Mouse (Mus musculus) MEL (cell line): ENCODE results near the gene Trim2. TPM values are rescaled to one million over a fixed set of nuclear protein-coding genes. Genes with fewer than 3 reads are reported as not detected.

Experiments used
- DNase-seq: peaks from one replicate; pipeline ENCODE4 v3.0.0; 2011; ENCODE audit warnings: low read depth, low spot score
- H3K27ac ChIP-seq: 2 replicates; pipeline ENCODE4 v1.5.1; 2012; ENCODE audit warnings: low read depth, mild to moderate bottlenecking, control low read depth, low read length, moderate library complexity; ENCODE audit not compliant: control insufficient read depth
- H3K27me3 ChIP-seq, 2 experiments: fragments of 150-350 bp in 1 of 2; sonication (generic) in 1 of 2; 2 replicates each; pipeline ENCODE4 v1.6.1; 2012; ENCODE audit warnings: low read length in 2 of 2, mild to moderate bottlenecking in 2 of 2, improper control_type of control experiment in 1 of 2, moderate library complexity in 1 of 2; ENCODE audit not compliant: insufficient read depth in 2 of 2, control insufficient read depth in 1 of 2
- H3K36me3 ChIP-seq, 2 experiments: 2 replicates each; pipeline ENCODE4 v1.6.1; 2012 to 2014; ENCODE audit warnings: low read length in 2 of 2, improper control_type of control experiment in 1 of 2, inconsistent platforms in 1 of 2, mild to moderate bottlenecking in 1 of 2; ENCODE audit not compliant: insufficient read depth in 2 of 2, control insufficient read depth in 1 of 2
- H3K4me1 ChIP-seq, 2 experiments: fragments of 150-350 bp in 1 of 2; sonication (generic) in 1 of 2; 2 replicates each; pipeline ENCODE4 v1.6.1; 2012; ENCODE audit warnings: low read length in 2 of 2, improper control_type of control experiment in 1 of 2, mild to moderate bottlenecking in 1 of 2; ENCODE audit not compliant: insufficient read depth in 2 of 2, control insufficient read depth in 1 of 2
- H3K4me3 ChIP-seq, 2 experiments: fragments of 150-350 bp in 1 of 2; sonication (generic) in 1 of 2; 2 replicates each; pipeline ENCODE4 v1.5.1; 2012; ENCODE audit warnings: low read depth in 2 of 2, low read length in 2 of 2, mild to moderate bottlenecking in 2 of 2, moderate library complexity in 2 of 2, control low read depth in 1 of 2, improper control_type of control experiment in 1 of 2; ENCODE audit not compliant: control insufficient read depth in 1 of 2, insufficient read depth in 1 of 2
- H3K79me2 ChIP-seq: 2 replicates; pipeline ENCODE4 v1.6.1; 2012; ENCODE audit warnings: mild to moderate bottlenecking, low read length, moderate library complexity; ENCODE audit not compliant: control insufficient read depth, poor library complexity, insufficient read depth
- H3K9ac ChIP-seq: 2 replicates; pipeline ENCODE4 v1.6.1; 2012; ENCODE audit warnings: low read depth, mild to moderate bottlenecking, control low read depth, low read length, moderate library complexity; ENCODE audit not compliant: control insufficient read depth, poor library complexity, severe bottlenecking
- H3K9me3 ChIP-seq: fragments of 150-350 bp; sonication (generic); replicated peaks from 2 replicates; pipeline ENCODE4 v1.6.1; 2012; ENCODE audit warnings: mild to moderate bottlenecking, low read length, improper control_type of control experiment, moderate library complexity; ENCODE audit not compliant: insufficient read depth
- CHD2 ChIP-seq: IDR thresholded peaks from 2 replicates; pipeline ENCODE4 v1.6.1; 2011; ENCODE audit warnings: low read length, improper control_type of control experiment
- CTCF ChIP-seq, 3 experiments: IDR thresholded peaks in 2 of 3; conservative IDR thresholded peaks in 1 of 3; 2 replicates each; pipeline ENCODE4 v1.5.1; 2011 to 2012; ENCODE audit warnings: low read length in 3 of 3, low read depth in 2 of 3, mild to moderate bottlenecking in 2 of 3, improper control_type of control experiment in 1 of 3, inconsistent platforms in 1 of 3, mixed read lengths in 1 of 3, moderate library complexity in 1 of 3; ENCODE audit not compliant: control insufficient read depth in 1 of 3, insufficient read depth in 1 of 3, poor library complexity in 1 of 3, severe bottlenecking in 1 of 3
- GATA1 ChIP-seq: IDR thresholded peaks from 2 replicates; pipeline ENCODE4 v1.6.1; 2011; ENCODE audit warnings: low read depth, low read length, improper control_type of control experiment
- HCFC1 ChIP-seq: IDR thresholded peaks from 2 replicates; pipeline ENCODE4 v1.6.1; 2012; ENCODE audit warnings: low read depth, mild to moderate bottlenecking, inconsistent platforms, low read length, improper control_type of control experiment, moderate library complexity
- JUND ChIP-seq: IDR thresholded peaks from 2 replicates; pipeline ENCODE4 v1.6.1; 2011; ENCODE audit warnings: low read depth, mild to moderate bottlenecking, improper control_type of control experiment, low read length
- MAFK ChIP-seq: IDR thresholded peaks from 2 replicates; pipeline ENCODE4 v1.6.1; 2011; ENCODE audit warnings: low read depth, mild to moderate bottlenecking, low read length, improper control_type of control experiment, borderline replicate concordance
- MAX ChIP-seq: IDR thresholded peaks from 2 replicates; pipeline ENCODE4 v1.6.1; 2011; ENCODE audit warnings: low read length, improper control_type of control experiment
- MXI1 ChIP-seq: IDR thresholded peaks from 2 replicates; pipeline ENCODE4 v1.6.1; 2011; ENCODE audit warnings: mild to moderate bottlenecking, low read depth, low read length, improper control_type of control experiment
- MYB ChIP-seq: IDR thresholded peaks from 2 replicates; pipeline ENCODE4 v1.6.1; 2011; ENCODE audit warnings: mild to moderate bottlenecking, low read depth, low read length, improper control_type of control experiment
- NELFE ChIP-seq: IDR thresholded peaks from 2 replicates; pipeline ENCODE4 v1.6.1; 2011; ENCODE audit warnings: low read depth, low read length, improper control_type of control experiment
- NRF1 ChIP-seq: IDR thresholded peaks from 2 replicates; pipeline ENCODE4 v1.6.1; 2014; ENCODE audit warnings: low read depth, mild to moderate bottlenecking, inconsistent platforms, low read length, improper control_type of control experiment, moderate library complexity; ENCODE audit not compliant: poor library complexity, insufficient read depth, severe bottlenecking
- POLR2A ChIP-seq, 2 experiments: IDR thresholded peaks; 2 replicates each; pipeline ENCODE4 v1.6.1; 2011 to 2012; ENCODE audit warnings: low read length in 2 of 2, mild to moderate bottlenecking in 2 of 2, control low read depth in 1 of 2, improper control_type of control experiment in 1 of 2, low read depth in 1 of 2, moderate library complexity in 1 of 2; ENCODE audit not compliant: control insufficient read depth in 1 of 2, insufficient read depth in 1 of 2, poor library complexity in 1 of 2
- POLR2AphosphoS5 ChIP-seq: IDR thresholded peaks from 2 replicates; pipeline ENCODE4 v1.6.1; 2012; ENCODE audit warnings: low read depth, borderline replicate concordance, mild to moderate bottlenecking, inconsistent platforms, low read length, moderate library complexity, mixed read lengths
- RAD21 ChIP-seq: IDR thresholded peaks from 2 replicates; pipeline ENCODE4 v1.6.1; 2011; ENCODE audit warnings: mild to moderate bottlenecking, low read depth, low read length, improper control_type of control experiment
- RCOR1 ChIP-seq: IDR thresholded peaks from 2 replicates; pipeline ENCODE4 v1.6.1; 2012; ENCODE audit warnings: low read depth, mild to moderate bottlenecking, inconsistent platforms, low read length, improper control_type of control experiment
- SMC3 ChIP-seq: IDR thresholded peaks from 2 replicates; pipeline ENCODE4 v1.6.1; 2011; ENCODE audit warnings: low read depth, low read length, improper control_type of control experiment
- TCF12 ChIP-seq: IDR thresholded peaks from 2 replicates; pipeline ENCODE4 v1.6.1; 2014; ENCODE audit warnings: low read depth, mild to moderate bottlenecking, inconsistent platforms, low read length, improper control_type of control experiment, moderate library complexity
- USF2 ChIP-seq, 2 experiments: IDR thresholded peaks; 2 replicates each; pipeline ENCODE4 v1.6.1; 2011 to 2012; ENCODE audit warnings: improper control_type of control experiment in 2 of 2, low read length in 2 of 2, borderline replicate concordance in 1 of 2, inconsistent platforms in 1 of 2, low read depth in 1 of 2, mild to moderate bottlenecking in 1 of 2; ENCODE audit not compliant: insufficient read depth in 1 of 2
- ZMIZ1 ChIP-seq: IDR thresholded peaks from 2 replicates; pipeline ENCODE4 v1.6.1; 2012; ENCODE audit warnings: low read depth, mild to moderate bottlenecking, inconsistent platforms, low read length, improper control_type of control experiment, moderate library complexity
- polyA plus RNA-seq, 2 experiments: library from polyadenylated mRNA; stranded (reverse) in 1 of 2; unstranded in 1 of 2; fragments of >175 nt in 1 of 2; fragments of >200 nt in 1 of 2; gene quantifications; 2 replicates each; pipeline versions ENCODE4 v1.2.1 to v1.2.4; 2012; ENCODE audit warnings: low replicate concordance in 2 of 2, low read depth in 1 of 2; ENCODE audit not compliant: insufficient read length in 2 of 2, insufficient read depth in 1 of 2, missing spikeins in 1 of 2
- total RNA-seq: library from RNA; depleted of rRNA; stranded (reverse); fragments of 300-350 nt; gene quantifications from 2 replicates; pipeline ENCODE4 v1.2.3, GENCODE M21; 2012; rRNA removed

The Trim2 gene
- total and polyA plus RNA-seq, 3 experiments: 1.7 to 4.4 TPM; not detected in 1

DNA sequence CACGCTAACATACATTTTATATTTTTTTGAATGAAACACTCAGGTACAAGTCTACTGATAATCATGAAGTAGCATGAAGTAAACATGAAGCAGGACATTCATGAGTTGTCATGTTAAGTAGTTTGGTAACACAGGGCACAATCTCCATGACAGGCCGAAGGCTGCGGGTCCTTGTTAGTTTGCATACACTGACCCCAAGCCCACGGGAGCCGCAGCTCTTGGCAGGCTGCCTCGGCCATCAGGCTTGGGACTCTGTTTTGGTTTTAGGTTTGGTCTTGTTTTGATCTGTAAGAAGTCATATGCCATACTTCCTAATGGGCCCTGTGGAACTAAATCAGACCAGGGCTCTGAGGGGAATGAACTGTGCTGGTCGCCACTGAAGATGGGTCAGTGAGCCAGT lies 188.0 kb downstream of the Trim2 start:
- H3K4me3 ChIP-seq: no peak overlapping the region
- TF ChIP-seq MAFK (no peak), TCF12 (no peak), RCOR1 (no peak), GATA1 (no peak), HCFC1 (no peak)
- no peaks in the 10 kb centered on the region for H3K9me3 ChIP-seq
- no peaks in the 10 kb centered on the region for H3K4me1 ChIP-seq
- H3K27me3 ChIP-seq: no peaks in the 10 kb centered on the region
- H3K9ac ChIP-seq: no peak overlapping the region
- H3K79me2 ChIP-seq: no peaks in the 10 kb centered on the region
- DNase-seq: no peak
- H3K27ac ChIP-seq: no peak overlapping the region
- H3K36me3 ChIP-seq: no peaks in the 10 kb centered on the region

DNA sequence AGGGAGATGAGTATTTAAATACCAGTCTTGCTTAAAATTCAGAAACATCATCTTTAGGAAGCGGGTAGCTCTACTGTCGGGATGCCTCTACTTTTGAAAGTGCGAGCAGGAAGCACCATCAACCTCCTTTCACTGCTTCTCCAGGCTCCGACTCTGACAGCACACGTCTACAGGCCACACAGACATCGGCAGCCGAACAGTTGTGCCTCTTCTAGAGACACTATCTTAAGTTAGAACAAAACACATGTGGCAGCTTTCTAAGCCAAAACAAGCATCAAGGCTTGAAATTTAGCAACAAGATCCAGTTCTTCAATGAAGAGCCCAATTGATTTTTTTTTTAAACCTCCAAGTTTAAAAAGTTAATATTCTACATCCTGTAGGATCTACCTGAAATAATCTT lies 188.5 kb downstream of the Trim2 start:
- Histone ChIP-seq H3K9me3 (no peaks in the 10 kb centered on the region), H3K27ac (no peak overlapping the region), H3K36me3 (no peaks in the 10 kb centered on the region), H3K4me3 (no peak overlapping the region), H3K27me3 (no peaks in the 10 kb centered on the region), H3K9ac (no peak overlapping the region), H3K4me1 (no peaks in the 10 kb centered on the region), H3K79me2 (no peaks in the 10 kb centered on the region)
- TF ChIP-seq RAD21 (no peak), NELFE (no peak), GATA1 (no peak), USF2 (IDR thresholded peaks at IDR 0.05; ENCODE audit: borderline replicate concordance in 1 of 2, insufficient read depth in 1 of 2, low read depth in 1 of 2, low read length in 2 of 2) (no peak), TCF12 (no peak), MAX (no peak), CHD2 (no peak), JUND (no peak), RCOR1 (no peak), NRF1 (no peak), SMC3 (no peak), POLR2A (IDR thresholded peaks at IDR 0.05; ENCODE audit: control insufficient read depth in 1 of 2, insufficient read depth in 1 of 2, low read depth in 1 of 2, low read length in 2 of 2, poor library complexity in 1 of 2) (no peak), ZMIZ1 (no peak), MXI1 (no peak), CTCF (IDR thresholded peaks at IDR 0.05 in 2 of 3, conservative IDR thresholded peaks at IDR 0.05 in 1 of 3; ENCODE audit: control insufficient read depth in 1 of 3, insufficient read depth in 1 of 3, low read depth in 2 of 3, low read length in 3 of 3, poor library complexity in 1 of 3, severe bottlenecking in 1 of 3) (no peak), MYB (no peak), POLR2AphosphoS5 (no peak)
- no peak for DNase-seq

Other genes starting within 250 kb of the Trim2 start
- 11.2 and 12.5 TPM in 2 replicates for gene Mnd1, start 151.1 kb downstream of the Trim2 start, total RNA-seq
- 10 to 100 TPM in 1 of 2 experiments, not detected in 1; 11.0 TPM for gene Mnd1, start 151.1 kb downstream of the Trim2 start, polyA plus RNA-seq
- gene Gm6525, start 132.8 kb downstream of the Trim2 start, total RNA-seq: 0.16 and 0.35 TPM in 2 replicates
- gene Gm6525, start 132.8 kb downstream of the Trim2 start, polyA plus RNA-seq: under 1 TPM in 1 of 2 experiments, not detected in 1; 0.85 TPM
- gene Fhdc1, start 173.6 kb upstream of the Trim2 start, total RNA-seq: 0.42 and 0.54 TPM in 2 replicates
- gene Fhdc1, start 173.6 kb upstream of the Trim2 start, polyA plus RNA-seq: 1 to 10 TPM in 1 of 2 experiments, not detected in 1; 2.0 TPM